Mouse (Mus musculus): ENCODE results near the gene Rps27a.

DNA sequence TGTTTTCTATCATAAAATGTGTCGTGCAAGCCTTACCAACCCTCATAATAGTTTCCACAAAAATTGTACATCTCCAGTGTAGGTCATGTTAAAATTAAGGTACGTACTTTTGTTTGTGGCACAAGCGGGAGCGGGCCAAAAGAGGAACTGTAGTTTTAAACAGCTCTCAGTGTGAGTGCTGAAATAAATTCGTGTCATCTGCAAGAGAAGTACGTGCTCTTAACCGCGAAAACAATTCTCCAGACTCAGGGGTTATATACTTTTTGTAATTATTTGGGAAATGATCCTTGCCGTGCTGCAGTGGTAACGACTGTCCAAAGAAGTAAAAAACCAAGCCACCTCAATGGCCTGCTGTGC lies 33.6 kb downstream of the Rps27a start:
- no peak for TF ChIP-seq GATA1 (IDR thresholded peaks at IDR 0.05; ENCODE audit: low read depth, low read length)
- no peak for TF ChIP-seq E2F4 (IDR thresholded peaks at IDR 0.05; ENCODE audit: borderline replicate concordance, low read depth, low read length)
- no peak for TF ChIP-seq CTCF (IDR thresholded peaks at IDR 0.05 in 2 of 3, conservative IDR thresholded peaks at IDR 0.05 in 1 of 3; ENCODE audit: control insufficient read depth in 1 of 3, insufficient read depth in 1 of 3, low read depth in 2 of 3, low read length in 3 of 3, poor library complexity in 1 of 3, severe bottlenecking in 1 of 3)
- no peak for TF ChIP-seq USF2 (IDR thresholded peaks at IDR 0.05; ENCODE audit: borderline replicate concordance in 1 of 2, insufficient read depth in 1 of 2, low read depth in 1 of 2, low read length in 2 of 2)
- no peak for TF ChIP-seq POLR2A (IDR thresholded peaks at IDR 0.05; ENCODE audit: control insufficient read depth in 1 of 2, insufficient read depth in 1 of 2, low read depth in 1 of 2, low read length in 2 of 2, poor library complexity in 1 of 2)
- no peak for TF ChIP-seq USF1 (IDR thresholded peaks at IDR 0.05; ENCODE audit: low read depth, low read length)
- TF ChIP-seq TCF12 (IDR thresholded peaks at IDR 0.05; ENCODE audit: low read depth, low read length) = no peak
- TF ChIP-seq KAT2A (conservative IDR thresholded peaks at IDR 0.05; ENCODE audit: low read depth, low read length) = no peak
- peak; percentile 35; the same call in 1 of the 2 replicates for TF ChIP-seq CHD1 (IDR thresholded peaks at IDR 0.05; ENCODE audit: low read depth, low read length)
- TF ChIP-seq ZNF384 (IDR thresholded peaks at IDR 0.05; ENCODE audit: low read depth, low read length) = no peak
- no peak for TF ChIP-seq NELFE (IDR thresholded peaks at IDR 0.05; ENCODE audit: low read depth, low read length)
- TF ChIP-seq EP300 (IDR thresholded peaks at IDR 0.05; ENCODE audit: low read depth in 1 of 2, low read length in 2 of 2) = peak in 1 of 2 experiments; percentile 51; a peak in 1 of 4 replicates
